8 mouse cellular contexts compared by ENCODE assay signal in genomic region chr5:74067346-74067745, GRCm38 (mm10). TPM values are rescaled to one million over a fixed set of nuclear protein-coding genes. Genes with fewer than 3 reads are reported as not detected.
DNase-seq lines count a peak whose midpoint lies in the region; ATAC-seq and TF ChIP-seq lines count a peak whose summit lies in the region.

No protein-coding gene starts in this region.

- no peak for TF ChIP-seq POLR2A in kidney, adult 2 months (IDR thresholded peaks at IDR 0.05; ENCODE audit: low read depth, low read length)
- no peak for TF ChIP-seq POLR2A in bone marrow macrophage, adult 2 months (IDR thresholded peaks at IDR 0.05; ENCODE audit: borderline replicate concordance, low read depth, low read length)

- TF ChIP-seq CTCF in kidney, adult 2 months (conservative IDR thresholded peaks at IDR 0.05; ENCODE audit: insufficient read depth, insufficient read length, low read depth, low read length) = no peak
- TF ChIP-seq CTCF in bone marrow macrophage, adult 2 months (IDR thresholded peaks at IDR 0.05; ENCODE audit: low read depth, low read length) = no peak

- DNase-seq in kidney, adult 2 months = no peak
- DNase-seq in kidney, postnatal 36 days = no peak
- DNase-seq in hindbrain, embryonic 14.5 days (ENCODE audit: low spot score) = no peak
- DNase-seq in ovary, adult 18-20 months (ENCODE audit: low spot score) = no peak
- no peak for DNase-seq in retina, embryonic 14.5 days (ENCODE audit: low spot score)
- no peak for DNase-seq in layer of hippocampus, adult 9-10 months (ENCODE audit: low spot score)

- H3K36me3 ChIP-seq in kidney, adult 2 months (ENCODE audit: control insufficient read depth, insufficient read depth, low read length) = no peaks in the 10 kb centered on the region
- H3K36me3 ChIP-seq in hindbrain, embryonic 14.5 days (replicated peaks; ENCODE audit: control insufficient read depth, insufficient read depth) = no peaks in the 10 kb centered on the region
- H3K36me3 ChIP-seq in midbrain, embryonic 15.5 days (replicated peaks) = no peaks in the 10 kb centered on the region

- peak overlapping the region; percentile 94 for H3K9ac ChIP-seq in hindbrain, embryonic 14.5 days
- peak overlapping the region; percentile 87; the same call in 1 of the 2 replicates for H3K9ac ChIP-seq in midbrain, embryonic 15.5 days

- H3K4me1 ChIP-seq in kidney, adult 2 months (ENCODE audit: control insufficient read depth, insufficient read depth, low read length) = peaks cover 32% of the 10 kb centered on the region
- H3K4me1 ChIP-seq in bone marrow macrophage, adult 2 months (ENCODE audit: control insufficient read depth, insufficient read depth, low read length) = peaks cover 18% of the 10 kb centered on the region
- H3K4me1 ChIP-seq in hindbrain, embryonic 14.5 days (replicated peaks; ENCODE audit: control insufficient read depth, insufficient read depth, low read length) = peaks cover 26% of the 10 kb centered on the region
- H3K4me1 ChIP-seq in midbrain, embryonic 15.5 days = peaks cover 37% of the 10 kb centered on the region

- H3K9me3 ChIP-seq in hindbrain, embryonic 14.5 days (ENCODE audit: control insufficient read depth, low read length) = no peaks in the 10 kb centered on the region
- no peaks in the 10 kb centered on the region for H3K9me3 ChIP-seq in midbrain, embryonic 15.5 days

- ATAC-seq in hindbrain, embryonic 14.5 days (ENCODE audit: low FRiP score) = no peak
- 0 out of 2 replicates have a peak, but pooled peaks have one; percentile 22 for ATAC-seq in midbrain, embryonic 15.5 days (replicated peaks)

- peak overlapping the region; percentile 77 for H3K4me2 ChIP-seq in hindbrain, embryonic 14.5 days (replicated peaks)
- peak overlapping the region; percentile 92 for H3K4me2 ChIP-seq in midbrain, embryonic 15.5 days

- no peaks in the 10 kb centered on the region for H3K27me3 ChIP-seq in kidney, adult 2 months (replicated peaks; ENCODE audit: control insufficient read depth, insufficient read depth, low read length)
- H3K27me3 ChIP-seq in hindbrain, embryonic 14.5 days (ENCODE audit: control insufficient read depth, insufficient read depth, low read length) = no peaks in the 10 kb centered on the region
- no peaks in the 10 kb centered on the region for H3K27me3 ChIP-seq in midbrain, embryonic 15.5 days (replicated peaks)

- 19% methylated on average over 4 of the region's 4 CpGs for WGBS in kidney, adult 2 months
- WGBS in hindbrain, embryonic 14.5 days = 11% methylated on average over 4 of the region's 4 CpGs
- WGBS in midbrain, embryonic 15.5 days = 15% methylated on average over 4 of the region's 4 CpGs

- H3K27ac ChIP-seq in kidney, adult 2 months (ENCODE audit: insufficient read depth, low read depth, low read length) = no peak overlapping the region
- H3K27ac ChIP-seq in bone marrow macrophage, adult 2 months (ENCODE audit: insufficient read depth, low read depth, low read length) = no peak overlapping the region
- no peak overlapping the region for H3K27ac ChIP-seq in hindbrain, embryonic 14.5 days
- H3K27ac ChIP-seq in midbrain, embryonic 15.5 days = no peak overlapping the region

- H3K4me3 ChIP-seq in kidney, adult 2 months (ENCODE audit: insufficient read depth, low read depth, low read length) = peak overlapping the region; percentile 67
- H3K4me3 ChIP-seq in bone marrow macrophage, adult 2 months (ENCODE audit: insufficient read depth, low read length) = peak overlapping the region; percentile 81
- H3K4me3 ChIP-seq in hindbrain, embryonic 14.5 days (replicated peaks; ENCODE audit: low read length) = peak overlapping the region; percentile 76
- peak overlapping the region; percentile 66 for H3K4me3 ChIP-seq in midbrain, embryonic 15.5 days

RNA-seq across cellular contexts. Expression of gene Usp46, which starts 0.9 kb away (rescaled TPM):
- polyA plus RNA-seq in kidney, adult 2 months (2012; rRNA removed) = 6.9 and 9.1 TPM in 2 replicates
- polyA plus RNA-seq in bone marrow macrophage, adult 2 months (2012; ENCODE audit: insufficient read depth, insufficient read length, missing spikeins) = 5.2 and 7.2 TPM in 2 replicates
- polyA plus RNA-seq in hindbrain, embryonic 14.5 days (2014; fragmentation: Nextera tagmentation; extraction: Ambion mirVana) = 41.1 and 48.7 TPM in 2 replicates
- polyA plus RNA-seq in midbrain, embryonic 15.5 days (2015; fragmentation: Nextera tagmentation; extraction: Ambion mirVana) = 30.0 and 32.7 TPM in 2 replicates
